Mouse (Mus musculus) heart, embryonic 14.5 days (tissue): ENCODE measurements at regions not wholly inside any gene's neighbourhood (a gene's known extent, or its start where the extent isn't known, plus 50 kb on each side); places are given as distances from the start of the nearest gene placed in this dataset.
A peak's percentile ranks its signal among the peaks of the same experiment; 100 is the strongest.

Experiments
- ATAC-seq: fragments of 200-750 bp; cut with Nextera tagmentation; 2 replicates; pipeline ENCODE4 v1.8.0; 2017; ENCODE audit warnings: low read depth, moderate TSS enrichment; ENCODE audit not compliant: insufficient number of reproducible peaks, insufficient read depth, low FRiP score
- H3K27ac ChIP-seq, 2 experiments: fragments of 200-500 bp in 1 of 2; fragments of 300-500 bp in 1 of 2; sonication (generic) in 1 of 2; replicated peaks in 1 of 2; 2 replicates each; pipeline ENCODE4 v1.5.1; 2012 to 2014; ENCODE audit warnings: low read depth in 2 of 2, low read length in 2 of 2, control low read depth in 1 of 2, mild to moderate bottlenecking in 1 of 2, mixed read lengths in 1 of 2; ENCODE audit not compliant: control insufficient read depth in 1 of 2, insufficient read depth in 1 of 2
- H3K27me3 ChIP-seq: fragments of 300-500 bp; sonication (generic); 2 replicates; pipeline ENCODE4 v1.6.1; 2014; ENCODE audit warnings: mild to moderate bottlenecking, low read length, control low read depth; ENCODE audit not compliant: control insufficient read depth, insufficient read depth
- H3K36me3 ChIP-seq: fragments of 300-500 bp; sonication (generic); 2 replicates; pipeline ENCODE4 v1.6.1; 2014; ENCODE audit warnings: mild to moderate bottlenecking, control low read depth, low read length, mixed read lengths; ENCODE audit not compliant: control insufficient read depth, insufficient read depth
- H3K4me1 ChIP-seq, 2 experiments: fragments of 200-500 bp in 1 of 2; fragments of 300-500 bp in 1 of 2; sonication (generic) in 1 of 2; 2 replicates each; pipeline ENCODE4 v1.6.1; 2012 to 2014; ENCODE audit warnings: low read length in 2 of 2, control low read depth in 1 of 2, mixed read lengths in 1 of 2; ENCODE audit not compliant: control insufficient read depth in 2 of 2, insufficient read depth in 2 of 2
- H3K4me2 ChIP-seq: fragments of 300-500 bp; sonication (generic); 2 replicates; pipeline ENCODE4 v1.6.1; 2014; ENCODE audit warnings: mild to moderate bottlenecking, low read length
- H3K4me3 ChIP-seq, 2 experiments: fragments of 200-500 bp in 1 of 2; fragments of 300-500 bp in 1 of 2; sonication (generic) in 1 of 2; 2 replicates each; pipeline ENCODE4 v1.5.1; 2012 to 2014; ENCODE audit warnings: low read length in 2 of 2, mild to moderate bottlenecking in 2 of 2, control low read depth in 1 of 2, low read depth in 1 of 2, moderate library complexity in 1 of 2; ENCODE audit not compliant: control insufficient read depth in 1 of 2, insufficient read depth in 1 of 2
- H3K9ac ChIP-seq: fragments of 300-500 bp; sonication (generic); 2 replicates; pipeline ENCODE4 v1.6.1; 2014; ENCODE audit warnings: mild to moderate bottlenecking, low read length
- H3K9me3 ChIP-seq: fragments of 300-500 bp; sonication (generic); 2 replicates; pipeline ENCODE4 v1.6.1; 2016; ENCODE audit warnings: low read length, control low read depth; ENCODE audit not compliant: control insufficient read depth
- WGBS: fragments of 180-500 bp; shearing (Covaris S2); extraction: QIAGEN DNeasy Blood & Tissue Kit; methylation state at CpG from one replicate; pipeline ENCODE4 v1.1.7; 2014; 5-methylcytosine and 5-hydroxymethylcytosine counted together

GRCm38 (mm10) chr6:22497306-22497705 lies 141.3 kb upstream of the Fam3c start:
- Histone ChIP-seq H3K36me3 (no peaks in the 10 kb centered on the region), H3K4me1 (peaks cover 0 to 8% of the 10 kb centered on the region in 2 experiments; a peak in 1 of 4 replicates), H3K27me3 (no peaks in the 10 kb centered on the region), H3K4me2 (no peak overlapping the region), H3K9ac (no peak overlapping the region), H3K27ac (no peak overlapping the region), H3K4me3 (no peak overlapping the region), H3K9me3 (no peaks in the 10 kb centered on the region)
- 79% methylated on average over 9 of the region's 9 CpGs for WGBS
- ATAC-seq, result no peak

GRCm38 (mm10) chr6:22496471-22496870 lies 140.4 kb upstream of the Fam3c start:
- H3K27ac ChIP-seq, result no peak overlapping the region
- ATAC-seq, result no peak
- no peaks in the 10 kb centered on the region for H3K9me3 ChIP-seq
- H3K9ac ChIP-seq, result no peak overlapping the region
- H3K27me3 ChIP-seq, result no peaks in the 10 kb centered on the region
- H3K36me3 ChIP-seq, result no peaks in the 10 kb centered on the region
- WGBS, result 88% methylated on average over 1 of the region's 1 CpGs
- H3K4me3 ChIP-seq, result no peak overlapping the region
- peaks cover 0 to 8% of the 10 kb centered on the region in 2 experiments; a peak in 1 of 4 replicates for H3K4me1 ChIP-seq
- H3K4me2 ChIP-seq, result no peak overlapping the region

GRCm38 (mm10) chr6:22493632-22494260 lies 137.7 kb upstream of the Fam3c start:
- H3K27me3 ChIP-seq, result no peaks in the 10 kb centered on the region

GRCm38 (mm10) chr6:22492896-22493295 lies 136.9 kb upstream of the Fam3c start:
- peaks cover 0 to 8% of the 10 kb centered on the region in 2 experiments; a peak in 1 of 4 replicates for H3K4me1 ChIP-seq
- H3K36me3 ChIP-seq, result no peaks in the 10 kb centered on the region
- no peak for ATAC-seq
- H3K27ac ChIP-seq, result no peak overlapping the region
- H3K4me3 ChIP-seq, result no peak overlapping the region
- H3K4me2 ChIP-seq, result peak overlapping the region; percentile 11; the same call in 1 of the 2 replicates
- H3K27me3 ChIP-seq, result no peaks in the 10 kb centered on the region
- H3K9ac ChIP-seq, result no peak overlapping the region
- WGBS, result 63% methylated on average over 17 of the region's 17 CpGs
- no peaks in the 10 kb centered on the region for H3K9me3 ChIP-seq

More at GRCm38 (mm10) chr6:22493632-22494260, 137.7 kb upstream of the Fam3c start:
- Histone ChIP-seq H3K27ac (no peak overlapping the region), H3K4me1 (peaks cover 0 to 8% of the 10 kb centered on the region in 2 experiments; a peak in 1 of 4 replicates), H3K9me3 (no peaks in the 10 kb centered on the region), H3K4me3 (no peak overlapping the region), H3K9ac (no peak overlapping the region), H3K36me3 (no peaks in the 10 kb centered on the region), H3K4me2 (peak overlapping the region; percentile 12; the same call in 1 of the 2 replicates)
- no peak for ATAC-seq
- 41% methylated on average over 11 of the region's 11 CpGs for WGBS

GRCm38 (mm10) chr6:22490762-22491161 lies 134.7 kb upstream of the Fam3c start:
- ATAC-seq, result no peak
- Histone ChIP-seq H3K27ac (no peak overlapping the region), H3K27me3 (no peaks in the 10 kb centered on the region), H3K4me1 (peaks cover 0 to 8% of the 10 kb centered on the region in 2 experiments; a peak in 1 of 4 replicates), H3K9me3 (no peaks in the 10 kb centered on the region), H3K36me3 (no peaks in the 10 kb centered on the region), H3K4me2 (no peak overlapping the region), H3K4me3 (no peak overlapping the region), H3K9ac (no peak overlapping the region)
- WGBS, result 78% methylated on average over 6 of the region's 6 CpGs

- H3K4me3 ChIP-seq, result no peak overlapping the region
Measured at GRCm38 (mm10) chr6:22487467-22487866, 131.4 kb upstream of the Fam3c start.

GRCm38 (mm10) chr6:22485828-22486518 lies 129.9 kb upstream of the Fam3c start:
- ATAC-seq, result no peak
- H3K9ac ChIP-seq, result no peak overlapping the region
- H3K4me3 ChIP-seq, result no peak overlapping the region
- no peaks in the 10 kb centered on the region for H3K9me3 ChIP-seq
- WGBS, result 72% methylated on average over 11 of the region's 11 CpGs
- no peaks in the 10 kb centered on the region for H3K27me3 ChIP-seq
- H3K4me1 ChIP-seq, result no peaks in the 10 kb centered on the region
- H3K27ac ChIP-seq, result no peak overlapping the region
- H3K36me3 ChIP-seq, result no peaks in the 10 kb centered on the region
- no peak overlapping the region for H3K4me2 ChIP-seq

More at GRCm38 (mm10) chr6:22487467-22487866, 131.4 kb upstream of the Fam3c start:
- Histone ChIP-seq H3K9ac (no peak overlapping the region), H3K9me3 (no peaks in the 10 kb centered on the region), H3K36me3 (no peaks in the 10 kb centered on the region), H3K27me3 (no peaks in the 10 kb centered on the region), H3K4me2 (no peak overlapping the region), H3K27ac (no peak overlapping the region), H3K4me1 (no peaks in the 10 kb centered on the region)
- ATAC-seq, result no peak
- 50% methylated on average over 3 of the region's 3 CpGs for WGBS
